Mouse (Mus musculus): Measurements from ENCODE around the gene Lrrfip1. TPM values are rescaled to one million over a fixed set of nuclear protein-coding genes. Genes with fewer than 3 reads are reported as not detected.

The Lrrfip1 gene
- polyA plus RNA-seq, 1 experiment from 2014 or later, result 60.4 TPM

GRCm38 (mm10) chr1:91001871-91002539, 3.5 kb downstream of the Lrrfip1 start:
- WGBS, result 86% methylated on average over 3 of the region's 3 CpGs

GRCm38 (mm10) chr1:91002641-91003040, 4.1 kb downstream of the Lrrfip1 start:
- Histone ChIP-seq H3K27me3 (replicated peaks; ENCODE audit: control insufficient read depth, insufficient read depth, low read length) (no peaks in the 10 kb centered on the region), H3K9ac (ENCODE audit: low read length) (no peak overlapping the region), H3K9me3 (ENCODE audit: control insufficient read depth, low read length) (no peaks in the 10 kb centered on the region), H3K4me2 (ENCODE audit: low read length) (no peak overlapping the region), H3K4me1 (replicated peaks; ENCODE audit: control insufficient read depth, insufficient read depth, low read length) (peaks cover 9% of the 10 kb centered on the region; the same call in 1 of the 2 replicates), H3K27ac (ENCODE audit: low read depth) (no peak overlapping the region), H3K36me3 (ENCODE audit: control insufficient read depth, insufficient read depth, low read length) (no peaks in the 10 kb centered on the region), H3K4me3 (ENCODE audit: low read depth, low read length) (no peak overlapping the region)
- ATAC-seq (replicated peaks; ENCODE audit: low FRiP score, low TSS enrichment, low read depth) (no peak), DNase-seq (ENCODE audit: low spot score) (no peak)
- WGBS, result 83% methylated on average over 3 of the region's 3 CpGs

More at GRCm38 (mm10) chr1:91001871-91002539, 3.5 kb downstream of the Lrrfip1 start:
- H3K4me3 ChIP-seq (ENCODE audit: low read depth, low read length), result no peak overlapping the region
- H3K4me1 ChIP-seq (replicated peaks; ENCODE audit: control insufficient read depth, insufficient read depth, low read length), result peaks cover 9% of the 10 kb centered on the region; the same call in 1 of the 2 replicates
- no peaks in the 10 kb centered on the region for H3K36me3 ChIP-seq (ENCODE audit: control insufficient read depth, insufficient read depth, low read length)
- H3K9ac ChIP-seq (ENCODE audit: low read length), result no peak overlapping the region
- H3K4me2 ChIP-seq (ENCODE audit: low read length), result no peak overlapping the region
- no peaks in the 10 kb centered on the region for H3K27me3 ChIP-seq (replicated peaks; ENCODE audit: control insufficient read depth, insufficient read depth, low read length)
- no peak overlapping the region for H3K27ac ChIP-seq (ENCODE audit: low read depth)
- ATAC-seq (replicated peaks; ENCODE audit: low FRiP score, low TSS enrichment, low read depth) (no peak), DNase-seq (ENCODE audit: low spot score) (no peak)
- no peaks in the 10 kb centered on the region for H3K9me3 ChIP-seq (ENCODE audit: control insufficient read depth, low read length)

- Histone ChIP-seq H3K27ac (ENCODE audit: low read depth) (no peak overlapping the region), H3K4me1 (replicated peaks; ENCODE audit: control insufficient read depth, insufficient read depth, low read length) (peaks cover 9% of the 10 kb centered on the region; the same call in 1 of the 2 replicates), H3K36me3 (ENCODE audit: control insufficient read depth, insufficient read depth, low read length) (no peaks in the 10 kb centered on the region), H3K9ac (ENCODE audit: low read length) (no peak overlapping the region), H3K4me2 (ENCODE audit: low read length) (no peak overlapping the region), H3K27me3 (replicated peaks; ENCODE audit: control insufficient read depth, insufficient read depth, low read length) (no peaks in the 10 kb centered on the region), H3K4me3 (ENCODE audit: low read depth, low read length) (no peak overlapping the region), H3K9me3 (ENCODE audit: control insufficient read depth, low read length) (no peaks in the 10 kb centered on the region)
- DNase-seq (ENCODE audit: low spot score) (no peak), ATAC-seq (replicated peaks; ENCODE audit: low FRiP score, low TSS enrichment, low read depth) (no peak)
- 89% methylated on average over 8 of the region's 8 CpGs for WGBS
Measured at GRCm38 (mm10) chr1:91003522-91004253, 5.2 kb downstream of the Lrrfip1 start.

GRCm38 (mm10) chr1:91006037-91006436, 7.5 kb downstream of the Lrrfip1 start:
- no peaks in the 10 kb centered on the region for H3K9me3 ChIP-seq (ENCODE audit: control insufficient read depth, low read length)
- H3K4me2 ChIP-seq (ENCODE audit: low read length), result no peak overlapping the region
- H3K4me3 ChIP-seq (ENCODE audit: low read depth, low read length), result no peak overlapping the region
- H3K27me3 ChIP-seq (replicated peaks; ENCODE audit: control insufficient read depth, insufficient read depth, low read length), result no peaks in the 10 kb centered on the region
- no peak overlapping the region for H3K27ac ChIP-seq (ENCODE audit: low read depth)
- H3K4me1 ChIP-seq (replicated peaks; ENCODE audit: control insufficient read depth, insufficient read depth, low read length), result no peaks in the 10 kb centered on the region; the same call in 1 of the 2 replicates
- no peak for ATAC-seq (replicated peaks; ENCODE audit: low FRiP score, low TSS enrichment, low read depth)
- H3K9ac ChIP-seq (ENCODE audit: low read length), result no peak overlapping the region
- 66% methylated on average over 5 of the region's 5 CpGs for WGBS
- no peak for DNase-seq (ENCODE audit: low spot score)
- H3K36me3 ChIP-seq (ENCODE audit: control insufficient read depth, insufficient read depth, low read length), result no peaks in the 10 kb centered on the region

GRCm38 (mm10) chr1:91006708-91007107, 8.2 kb downstream of the Lrrfip1 start:
- Histone ChIP-seq H3K4me1 (replicated peaks; ENCODE audit: control insufficient read depth, insufficient read depth, low read length) (peaks cover 3% of the 10 kb centered on the region), H3K27me3 (replicated peaks; ENCODE audit: control insufficient read depth, insufficient read depth, low read length) (no peaks in the 10 kb centered on the region), H3K4me2 (ENCODE audit: low read length) (no peak overlapping the region), H3K9me3 (ENCODE audit: control insufficient read depth, low read length) (no peaks in the 10 kb centered on the region), H3K9ac (ENCODE audit: low read length) (no peak overlapping the region), H3K27ac (ENCODE audit: low read depth) (no peak overlapping the region), H3K36me3 (ENCODE audit: control insufficient read depth, insufficient read depth, low read length) (no peaks in the 10 kb centered on the region), H3K4me3 (ENCODE audit: low read depth, low read length) (no peak overlapping the region)
- DNase-seq (ENCODE audit: low spot score) (no peak), ATAC-seq (replicated peaks; ENCODE audit: low FRiP score, low TSS enrichment, low read depth) (no peak)
- 83% methylated on average over 9 of the region's 9 CpGs for WGBS

DNA sequence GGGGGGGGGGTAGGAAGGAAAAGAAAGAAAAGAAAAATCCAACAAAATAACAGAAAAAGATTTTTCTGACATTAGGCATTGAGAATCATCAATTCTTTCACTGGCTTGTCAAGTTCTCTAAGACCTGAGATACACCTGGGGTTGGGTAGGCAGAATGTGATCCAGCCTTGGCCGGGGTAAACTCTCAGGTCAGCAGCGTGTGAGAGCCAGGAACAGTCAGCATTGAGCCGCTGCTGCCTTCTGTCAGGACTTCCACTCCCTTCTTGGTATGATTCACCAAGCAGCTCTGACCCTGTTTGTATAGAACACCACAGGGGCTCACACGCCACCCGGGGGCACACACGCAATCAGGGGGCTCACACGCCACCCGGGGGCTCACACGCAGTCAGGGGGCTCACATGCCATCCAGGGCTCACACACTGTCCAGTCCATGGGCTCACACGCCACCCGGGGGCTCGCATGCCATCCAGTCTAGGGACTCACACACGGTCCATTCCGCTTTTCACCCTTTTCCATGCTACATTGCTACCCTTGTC, 9.7 kb downstream of the Lrrfip1 start:
- no peak for DNase-seq (ENCODE audit: low spot score)

GRCm38 (mm10) chr1:91008746-91009145, 10.2 kb downstream of the Lrrfip1 start:
- no peaks in the 10 kb centered on the region for H3K27me3 ChIP-seq (replicated peaks; ENCODE audit: control insufficient read depth, insufficient read depth, low read length)
- H3K36me3 ChIP-seq (ENCODE audit: control insufficient read depth, insufficient read depth, low read length), result no peaks in the 10 kb centered on the region
- H3K9me3 ChIP-seq (ENCODE audit: control insufficient read depth, low read length), result no peaks in the 10 kb centered on the region
- ATAC-seq (replicated peaks; ENCODE audit: low FRiP score, low TSS enrichment, low read depth), result no peak
- H3K4me2 ChIP-seq (ENCODE audit: low read length), result no peak overlapping the region
- no peak overlapping the region for H3K27ac ChIP-seq (ENCODE audit: low read depth)
- no peak overlapping the region for H3K9ac ChIP-seq (ENCODE audit: low read length)
- no peak overlapping the region for H3K4me3 ChIP-seq (ENCODE audit: low read depth, low read length)
- H3K4me1 ChIP-seq (replicated peaks; ENCODE audit: control insufficient read depth, insufficient read depth, low read length), result peaks cover 13% of the 10 kb centered on the region
- WGBS, result 82% methylated on average over 9 of the region's 9 CpGs
- DNase-seq (ENCODE audit: low spot score), result no peak

More for the DNA sequence above, 9.7 kb downstream of the Lrrfip1 start:
- H3K36me3 ChIP-seq (ENCODE audit: control insufficient read depth, insufficient read depth, low read length), result no peaks in the 10 kb centered on the region
- H3K4me1 ChIP-seq (replicated peaks; ENCODE audit: control insufficient read depth, insufficient read depth, low read length), result peaks cover 13% of the 10 kb centered on the region
- no peaks in the 10 kb centered on the region for H3K9me3 ChIP-seq (ENCODE audit: control insufficient read depth, low read length)
- H3K4me2 ChIP-seq (ENCODE audit: low read length), result no peak overlapping the region
- H3K27ac ChIP-seq (ENCODE audit: low read depth), result no peak overlapping the region
- H3K27me3 ChIP-seq (replicated peaks; ENCODE audit: control insufficient read depth, insufficient read depth, low read length), result no peaks in the 10 kb centered on the region
- no peak overlapping the region for H3K9ac ChIP-seq (ENCODE audit: low read length)
- ATAC-seq (replicated peaks; ENCODE audit: low FRiP score, low TSS enrichment, low read depth), result no peak
- WGBS, result 96% methylated on average over 14 of the region's 14 CpGs
- H3K4me3 ChIP-seq (ENCODE audit: low read depth, low read length), result no peak overlapping the region

GRCm38 (mm10) chr1:91009266-91009665, 10.7 kb downstream of the Lrrfip1 start:
- no peak for ATAC-seq (replicated peaks; ENCODE audit: low FRiP score, low TSS enrichment, low read depth)
- Histone ChIP-seq H3K9ac (ENCODE audit: low read length) (no peak overlapping the region), H3K36me3 (ENCODE audit: control insufficient read depth, insufficient read depth, low read length) (no peaks in the 10 kb centered on the region), H3K27ac (ENCODE audit: low read depth) (no peak overlapping the region), H3K4me2 (ENCODE audit: low read length) (no peak overlapping the region), H3K4me3 (ENCODE audit: low read depth, low read length) (no peak overlapping the region), H3K9me3 (ENCODE audit: control insufficient read depth, low read length) (no peaks in the 10 kb centered on the region), H3K4me1 (replicated peaks; ENCODE audit: control insufficient read depth, insufficient read depth, low read length) (peaks cover 13% of the 10 kb centered on the region), H3K27me3 (replicated peaks; ENCODE audit: control insufficient read depth, insufficient read depth, low read length) (no peaks in the 10 kb centered on the region)
- 68% methylated on average over 6 of the region's 6 CpGs for WGBS
- DNase-seq (ENCODE audit: low spot score), result no peak

Data from intestine, embryonic 14.5 days (tissue).